Mouse (Mus musculus) forebrain, embryonic 10.5 days (tissue): ENCODE results near the gene Cyp2j5. TPM values are rescaled to one million over a fixed set of nuclear protein-coding genes. Genes with fewer than 3 reads are reported as not detected.
A peak's percentile ranks its signal among the peaks of the same experiment; 100 is the strongest.
"Not testable (repeated sequence)": the region's sequence is repeated elsewhere in the genome, so short reads cannot be mapped to it uniquely, and the experiment has no call there.

Source experiments
- DNase-seq: peaks from one replicate; pipeline ENCODE4 v3.0.0-alpha.2; 2017; ENCODE audit warnings: low spot score; ENCODE audit errors: extremely low spot score
- H3K27ac ChIP-seq: fragments of 300-500 bp; sonication (generic); 2 replicates; pipeline ENCODE4 v1.5.1; 2016; ENCODE audit warnings: mild to moderate bottlenecking
- H3K27me3 ChIP-seq: fragments of 300-500 bp; sonication (generic); 2 replicates; pipeline ENCODE4 v1.6.1; 2016; ENCODE audit warnings: mild to moderate bottlenecking; ENCODE audit not compliant: poor library complexity, severe bottlenecking
- H3K36me3 ChIP-seq: fragments of 300-500 bp; sonication (generic); replicated peaks from 2 replicates; pipeline ENCODE4 v1.6.1; 2016; ENCODE audit warnings: mild to moderate bottlenecking, moderate library complexity
- H3K4me1 ChIP-seq: fragments of 300-500 bp; sonication (generic); 2 replicates; pipeline ENCODE4 v1.6.1; 2016
- H3K4me3 ChIP-seq: fragments of 300-500 bp; sonication (generic); 2 replicates; pipeline ENCODE4 v1.5.1; 2016; ENCODE audit warnings: mild to moderate bottlenecking, moderate library complexity
- H3K9me3 ChIP-seq: fragments of 300-500 bp; sonication (generic); 2 replicates; pipeline ENCODE4 v1.6.1; 2016; ENCODE audit warnings: mild to moderate bottlenecking, moderate library complexity
- WGBS: fragments of 180-500 bp; shearing (Covaris S2); methylation state at CpG from one replicate; pipeline ENCODE4 v1.1.7; 2016; 5-methylcytosine and 5-hydroxymethylcytosine counted together
- polyA plus RNA-seq: library from polyadenylated mRNA; unstranded; fragments of >200 nt; fragmentation: Nextera tagmentation; extraction: Ambion mirVana; gene quantifications from 2 replicates; pipeline ENCODE4 v1.2.1, GENCODE M21; 2016

Cyp2j5 gene
- polyA plus RNA-seq, 1 experiment from 2014 or later, result not detected

- WGBS, result 30% methylated on average over 4 of the region's 4 CpGs
- Histone ChIP-seq H3K27me3 (no peaks in the 10 kb centered on the region), H3K4me3 (peak overlapping the region; percentile 50), H3K27ac (peak overlapping the region; percentile 80), H3K36me3 (no peaks in the 10 kb centered on the region), H3K4me1 (peaks cover 13% of the 10 kb centered on the region), H3K9me3 (no peaks in the 10 kb centered on the region)
- DNase-seq, result no peak
Observed at GRCm38 (mm10) chr4:96591791-96592150, 72.2 kb downstream of the Cyp2j5 start.

- 7% methylated on average over 18 of the region's 18 CpGs for WGBS
- DNase-seq, result peak; percentile 49
- Histone ChIP-seq H3K27ac (peak within 1 kb of the TSS; percentile 80), H3K4me1 (peaks cover 13% of the 10 kb centered on the region), H3K4me3 (peak within 1 kb of the TSS; percentile 50), H3K27me3 (no peaks in the 10 kb centered on the region), H3K36me3 (no peaks in the 10 kb centered on the region), H3K9me3 (no peaks in the 10 kb centered on the region)
Observed at GRCm38 (mm10) chr4:96590911-96591790, 72.8 kb downstream of the Cyp2j5 start, which contains the start of gene Cyp2j9. Cyp2j9 (minus strand) TSS chr4:96591578.

GRCm38 (mm10) chr4:96581425-96582088 is 82.4 kb downstream of the Cyp2j5 start:
- Histone ChIP-seq H3K27me3 (no peaks in the 10 kb centered on the region; the same call in 1 of the 2 replicates), H3K27ac (no peak overlapping the region), H3K9me3 (no peaks in the 10 kb centered on the region), H3K36me3 (no peaks in the 10 kb centered on the region), H3K4me3 (no peak overlapping the region), H3K4me1 (peaks cover 12% of the 10 kb centered on the region)
- 73% methylated on average over 1 of the region's 1 CpGs for WGBS
- DNase-seq, result no peak

GRCm38 (mm10) chr4:96580351-96580750 is 83.6 kb downstream of the Cyp2j5 start:
- not testable (repeated sequence) for H3K27me3 ChIP-seq, H3K9me3 ChIP-seq, H3K27ac ChIP-seq, H3K36me3 ChIP-seq, DNase-seq, H3K4me3 ChIP-seq
- 46% methylated on average over 6 of the region's 6 CpGs for WGBS
- H3K4me1 ChIP-seq, result peaks cover 12% of the 10 kb centered on the region

Other genes with a start within 250 kb of the Cyp2j5 start
- not detected in 2 replicates for gene Cyp2j8, start 156.8 kb downstream of the Cyp2j5 start, polyA plus RNA-seq
- 2.6 and 3.4 TPM in 2 replicates for gene Cyp2j6, start 110.5 kb downstream of the Cyp2j5 start, polyA plus RNA-seq
- gene Cyp2j9, start 72.6 kb downstream of the Cyp2j5 start, polyA plus RNA-seq, result 0.68 and 1.2 TPM in 2 replicates
- gene Gm12695, start 121.0 kb upstream of the Cyp2j5 start, polyA plus RNA-seq, result not detected in 2 replicates